Mouse (Mus musculus): ENCODE measurements around the gene Mettl8. TPM values are rescaled to one million over a fixed set of nuclear protein-coding genes. Genes with fewer than 3 reads are reported as not detected.

The Mettl8 gene
- polyA plus RNA-seq, 1 experiment from 2014 or later: 19.2 TPM

- Histone ChIP-seq H3K4me3 (no peak overlapping the region), H3K36me3 (no peaks in the 10 kb centered on the region), H3K4me1 (no peaks in the 10 kb centered on the region), H3K9me3 (replicated peaks) (no peaks in the 10 kb centered on the region), H3K9ac (no peak overlapping the region), H3K27me3 (no peaks in the 10 kb centered on the region), H3K4me2 (replicated peaks) (0 out of 2 replicates have a peak overlapping the region, but pooled peaks have one; percentile 1), H3K27ac (no peak overlapping the region)
- no peak for ATAC-seq (ENCODE audit: low FRiP score)
- 83% methylated on average over 21 of the region's 21 CpGs for WGBS
These were observed 116.4 kb downstream of the Mettl8 start for GRCm38 (mm10) chr2:70938844-70939494.

- no peak for ATAC-seq (ENCODE audit: low FRiP score)
- H3K4me2 ChIP-seq (replicated peaks): no peak overlapping the region
- 85% methylated on average over 8 of the region's 8 CpGs for WGBS
- H3K27me3 ChIP-seq: no peaks in the 10 kb centered on the region
- no peak overlapping the region for H3K4me3 ChIP-seq
- H3K36me3 ChIP-seq: no peaks in the 10 kb centered on the region
- H3K4me1 ChIP-seq: no peaks in the 10 kb centered on the region
- no peaks in the 10 kb centered on the region for H3K9me3 ChIP-seq (replicated peaks)
- no peak overlapping the region for H3K9ac ChIP-seq
- H3K27ac ChIP-seq: no peak overlapping the region
These were observed 120.6 kb downstream of the Mettl8 start for GRCm38 (mm10) chr2:70934772-70935171.

GRCm38 (mm10) chr2:70933516-70933915, 121.9 kb downstream of the Mettl8 start:
- no peak overlapping the region for H3K4me3 ChIP-seq
- H3K9me3 ChIP-seq (replicated peaks): no peaks in the 10 kb centered on the region
- H3K36me3 ChIP-seq: no peaks in the 10 kb centered on the region
- WGBS: 80% methylated on average over 1 of the region's 1 CpGs
- no peak for ATAC-seq (ENCODE audit: low FRiP score)
- no peak overlapping the region for H3K9ac ChIP-seq
- H3K27me3 ChIP-seq: no peaks in the 10 kb centered on the region
- H3K27ac ChIP-seq: no peak overlapping the region
- no peak overlapping the region for H3K4me2 ChIP-seq (replicated peaks)
- no peaks in the 10 kb centered on the region for H3K4me1 ChIP-seq

GRCm38 (mm10) chr2:70932965-70933364, 122.4 kb downstream of the Mettl8 start:
- no peak overlapping the region for H3K4me3 ChIP-seq
- 83% methylated on average over 4 of the region's 4 CpGs for WGBS

GRCm38 (mm10) chr2:70930631-70931288, 124.6 kb downstream of the Mettl8 start:
- H3K27ac ChIP-seq: no peak overlapping the region
- 93% methylated on average over 11 of the region's 11 CpGs for WGBS
- H3K36me3 ChIP-seq: no peaks in the 10 kb centered on the region
- H3K4me1 ChIP-seq: no peaks in the 10 kb centered on the region
- no peaks in the 10 kb centered on the region for H3K9me3 ChIP-seq (replicated peaks)
- H3K27me3 ChIP-seq: no peaks in the 10 kb centered on the region
- H3K9ac ChIP-seq: no peak overlapping the region
- ATAC-seq (ENCODE audit: low FRiP score): no peak
- no peak overlapping the region for H3K4me3 ChIP-seq
- H3K4me2 ChIP-seq (replicated peaks): no peak overlapping the region

More at GRCm38 (mm10) chr2:70932965-70933364, 122.4 kb downstream of the Mettl8 start:
- H3K4me2 ChIP-seq (replicated peaks): no peak overlapping the region
- no peaks in the 10 kb centered on the region for H3K36me3 ChIP-seq
- no peak overlapping the region for H3K27ac ChIP-seq
- H3K4me1 ChIP-seq: no peaks in the 10 kb centered on the region
- no peaks in the 10 kb centered on the region for H3K27me3 ChIP-seq
- H3K9me3 ChIP-seq (replicated peaks): no peaks in the 10 kb centered on the region
- no peak for ATAC-seq (ENCODE audit: low FRiP score)
- no peak overlapping the region for H3K9ac ChIP-seq

GRCm38 (mm10) chr2:70929714-70930113, 125.7 kb downstream of the Mettl8 start:
- H3K9ac ChIP-seq: no peak overlapping the region
- H3K27me3 ChIP-seq: no peaks in the 10 kb centered on the region
- no peak overlapping the region for H3K27ac ChIP-seq
- 74% methylated on average over 11 of the region's 11 CpGs for WGBS
- no peak overlapping the region for H3K4me2 ChIP-seq (replicated peaks)
- H3K9me3 ChIP-seq (replicated peaks): no peaks in the 10 kb centered on the region
- no peak overlapping the region for H3K4me3 ChIP-seq
- no peak for ATAC-seq (ENCODE audit: low FRiP score)
- H3K36me3 ChIP-seq: no peaks in the 10 kb centered on the region
- H3K4me1 ChIP-seq: no peaks in the 10 kb centered on the region

GRCm38 (mm10) chr2:70924049-70924448, 131.3 kb downstream of the Mettl8 start:
- Histone ChIP-seq H3K4me3 (no peak overlapping the region), H3K9me3 (replicated peaks) (no peaks in the 10 kb centered on the region), H3K9ac (no peak overlapping the region), H3K4me1 (no peaks in the 10 kb centered on the region), H3K4me2 (replicated peaks) (no peak overlapping the region), H3K27ac (no peak overlapping the region), H3K27me3 (no peaks in the 10 kb centered on the region), H3K36me3 (no peaks in the 10 kb centered on the region)
- WGBS: 97% methylated on average over 1 of the region's 1 CpGs
- ATAC-seq (ENCODE audit: low FRiP score): no peak

GRCm38 (mm10) chr2:70922814-70923213, 132.6 kb downstream of the Mettl8 start:
- ATAC-seq (ENCODE audit: low FRiP score): no peak
- H3K4me1 ChIP-seq: no peaks in the 10 kb centered on the region
- 77% methylated on average over 6 of the region's 6 CpGs for WGBS
- H3K27ac ChIP-seq: no peak overlapping the region
- no peaks in the 10 kb centered on the region for H3K27me3 ChIP-seq
- H3K36me3 ChIP-seq: no peaks in the 10 kb centered on the region
- no peak overlapping the region for H3K9ac ChIP-seq
- H3K4me2 ChIP-seq (replicated peaks): no peak overlapping the region
- H3K4me3 ChIP-seq: no peak overlapping the region
- no peaks in the 10 kb centered on the region for H3K9me3 ChIP-seq (replicated peaks)

- Histone ChIP-seq H3K27me3 (no peaks in the 10 kb centered on the region), H3K9me3 (replicated peaks) (no peaks in the 10 kb centered on the region), H3K9ac (no peak overlapping the region), H3K4me1 (no peaks in the 10 kb centered on the region), H3K4me3 (no peak overlapping the region), H3K4me2 (replicated peaks) (no peak overlapping the region), H3K27ac (no peak overlapping the region), H3K36me3 (no peaks in the 10 kb centered on the region)
- WGBS: 61% methylated on average over 8 of the region's 8 CpGs
- ATAC-seq (ENCODE audit: low FRiP score): no peak
These were observed 134.3 kb downstream of the Mettl8 start for GRCm38 (mm10) chr2:70920937-70921596.

- H3K27ac ChIP-seq: no peak overlapping the region
- no peaks in the 10 kb centered on the region for H3K36me3 ChIP-seq
- 79% methylated on average over 2 of the region's 2 CpGs for WGBS
- ATAC-seq (ENCODE audit: low FRiP score): no peak
- no peaks in the 10 kb centered on the region for H3K27me3 ChIP-seq
- no peaks in the 10 kb centered on the region for H3K9me3 ChIP-seq (replicated peaks)
- H3K9ac ChIP-seq: no peak overlapping the region
- no peak overlapping the region for H3K4me3 ChIP-seq
- H3K4me1 ChIP-seq: no peaks in the 10 kb centered on the region
- no peak overlapping the region for H3K4me2 ChIP-seq (replicated peaks)
These were observed 135.4 kb downstream of the Mettl8 start for GRCm38 (mm10) chr2:70919913-70920522.

- Histone ChIP-seq H3K9ac (no peak overlapping the region), H3K27ac (no peak overlapping the region), H3K4me2 (replicated peaks) (no peak overlapping the region), H3K9me3 (replicated peaks) (no peaks in the 10 kb centered on the region), H3K27me3 (no peaks in the 10 kb centered on the region), H3K4me3 (no peak overlapping the region), H3K36me3 (no peaks in the 10 kb centered on the region), H3K4me1 (no peaks in the 10 kb centered on the region)
- 66% methylated on average over 2 of the region's 2 CpGs for WGBS
- no peak for ATAC-seq (ENCODE audit: low FRiP score)
These were observed 136.9 kb downstream of the Mettl8 start for GRCm38 (mm10) chr2:70918516-70918915.
